Mouse (Mus musculus) lung, adult 18-20 months (tissue): Measurements from ENCODE around the gene Ankrd34a.

Experiments
- DNase-seq, 2 experiments: peaks; one replicate each; pipeline ENCODE4 v3.0.0; 2022; ENCODE audit warnings: mixed read lengths in 2 of 2

Gene Ankrd34a

GRCm38 (mm10) chr3:96629729-96630600, 33.5 kb downstream of the Ankrd34a start, which contains the start of gene Rbm8a:
Rbm8a (plus strand) TSS chr3:96629933.
- DNase-seq, result peak; percentile 96 to 97

DNA sequence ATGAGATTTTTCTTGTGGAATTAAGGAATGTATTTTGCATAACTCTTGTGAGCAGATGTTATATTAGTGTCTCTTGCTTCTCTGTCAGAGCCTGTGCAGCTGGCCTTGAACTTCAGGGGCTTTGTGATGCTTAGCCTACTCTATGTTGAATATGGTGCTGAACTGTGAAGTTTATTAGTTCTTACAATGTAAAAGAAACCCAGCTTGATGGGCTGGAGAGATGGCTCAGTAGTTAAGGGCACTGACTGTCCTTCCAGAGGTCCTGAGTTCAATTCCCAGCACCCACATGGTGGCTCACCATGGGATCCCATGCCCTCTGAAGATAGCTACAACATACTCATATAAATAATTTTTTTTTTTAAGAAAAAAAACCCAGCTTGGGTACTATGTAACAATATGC, 35.6 kb downstream of the Ankrd34a start:
- DNase-seq, result no peak

DNA sequence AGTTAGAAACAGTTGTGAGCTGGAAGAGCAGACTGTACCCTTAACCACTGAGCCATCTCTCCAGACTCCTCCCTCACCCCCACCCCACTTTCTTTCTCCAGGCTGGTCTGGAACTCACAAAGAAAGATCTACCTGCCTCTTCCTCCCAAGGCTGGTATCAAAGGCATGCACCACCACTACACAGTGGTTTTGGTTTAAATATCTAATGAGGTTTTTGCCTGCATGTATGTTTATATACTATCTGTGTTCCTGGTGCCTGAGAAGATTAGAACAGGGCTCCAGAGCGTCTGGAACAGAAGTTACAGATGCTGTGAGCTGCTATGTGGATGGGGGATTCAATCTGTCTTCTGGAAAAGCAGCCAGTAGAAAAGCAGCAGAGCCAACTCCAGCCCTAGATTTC, 37.6 kb downstream of the Ankrd34a start:
- no peak for DNase-seq

DNA sequence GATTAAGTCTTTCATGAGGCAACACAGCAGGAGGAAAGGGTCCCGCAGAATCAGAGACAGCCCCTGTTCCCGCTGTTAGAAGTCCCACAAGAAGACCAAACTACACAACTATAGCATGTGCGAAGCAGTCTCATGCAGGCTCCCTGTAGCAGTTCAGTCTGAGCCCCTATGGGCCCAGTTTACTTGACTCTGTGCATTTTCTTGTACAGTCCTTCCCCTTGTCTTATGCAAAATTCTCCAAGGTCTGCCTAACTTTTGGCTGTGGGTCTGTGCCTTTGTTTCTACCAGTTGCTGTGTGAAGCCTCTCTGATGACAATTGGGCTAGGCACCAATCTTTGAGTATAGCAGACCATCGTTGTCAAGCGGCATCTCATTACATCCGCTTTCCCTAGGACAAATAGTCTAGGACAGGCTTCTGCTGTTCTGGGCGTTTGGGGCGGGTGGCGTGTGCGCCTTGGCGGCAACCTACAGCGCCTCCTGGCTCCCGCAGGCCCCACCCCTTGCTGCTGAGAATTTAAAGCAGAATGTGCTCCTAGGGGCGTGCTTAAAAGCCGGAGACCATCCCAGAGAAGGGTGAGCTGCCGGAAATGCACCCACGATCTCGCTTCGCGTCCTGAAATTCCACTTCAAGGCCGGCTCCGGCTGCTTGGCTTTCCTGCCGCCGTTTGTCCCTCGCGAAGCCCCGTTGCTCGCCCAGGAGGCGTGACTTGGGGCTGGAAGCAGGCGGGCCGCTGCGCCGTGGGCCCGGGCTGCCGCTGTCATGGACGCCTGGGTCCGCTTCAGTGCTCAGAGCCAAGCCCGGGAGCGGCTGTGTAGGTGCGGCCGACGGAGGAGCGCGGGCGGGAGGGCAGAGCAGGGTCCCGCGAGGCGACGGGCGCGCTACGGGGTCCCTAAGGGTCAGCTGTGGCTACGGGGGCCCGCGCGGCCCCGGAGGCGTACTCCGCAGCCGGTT, 38.8 kb downstream of the Ankrd34a start, which contains the start of the genes Pex11b and Gm42957:
Pex11b (plus strand) TSS at position 449 of the 952 bp plus-strand sequence.
Gm42957 (plus strand) TSS at position 547 of the 952 bp plus-strand sequence.
- DNase-seq, result peak; percentile 88 to 91

DNA sequence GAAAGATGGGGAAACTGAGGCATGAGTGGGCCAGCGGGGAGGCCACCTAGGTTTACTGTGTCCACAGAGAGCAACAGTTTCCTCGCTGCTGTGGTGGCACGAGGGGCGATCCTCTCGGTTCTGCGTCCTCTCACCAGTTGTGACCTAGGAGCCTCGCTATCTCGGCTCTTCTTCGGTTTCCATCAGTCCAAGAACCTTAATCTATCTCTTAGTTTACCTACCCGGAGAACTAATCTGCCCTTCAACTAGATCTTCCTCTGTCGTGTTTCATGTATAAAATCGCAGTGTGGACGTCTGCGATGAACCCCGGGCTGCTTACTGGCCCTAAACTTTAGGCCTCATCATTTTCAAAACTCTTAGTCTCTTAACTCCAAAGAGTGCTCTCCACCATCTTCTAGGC, 39.5 kb downstream of the Ankrd34a start:
- no peak for DNase-seq

DNA sequence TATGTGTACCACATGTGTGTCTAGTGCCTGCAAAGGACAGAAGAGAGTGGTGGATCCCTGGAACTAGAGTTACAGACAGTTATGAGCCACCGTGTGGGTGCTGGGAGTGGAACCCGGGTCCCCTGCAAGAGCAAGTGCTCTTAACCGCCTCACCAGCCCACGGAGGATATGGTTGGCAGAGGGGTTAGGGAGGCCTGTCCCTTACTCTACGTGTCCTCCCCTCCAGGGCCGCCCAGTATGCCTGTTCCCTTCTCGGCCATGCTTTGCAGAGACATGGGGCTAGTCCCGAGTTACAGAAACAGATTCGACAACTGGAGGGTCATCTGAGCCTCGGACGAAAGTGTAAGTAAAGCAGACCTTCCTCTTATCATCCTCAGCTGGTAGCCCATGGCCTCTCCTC, 40.0 kb downstream of the Ankrd34a start:
- DNase-seq, result no peak

- DNase-seq, result peak; percentile 65 to 74
These were observed 42.8 kb downstream of the Ankrd34a start for GRCm38 (mm10) chr3:96639219-96639618.

GRCm38 (mm10) chr3:96645018-96645649, 48.7 kb downstream of the Ankrd34a start, which contains the start of gene Itga10:
Itga10 (plus strand) TSS chr3:96645584.
- peak in 1 of 2 experiments; percentile 35 for DNase-seq

DNA sequence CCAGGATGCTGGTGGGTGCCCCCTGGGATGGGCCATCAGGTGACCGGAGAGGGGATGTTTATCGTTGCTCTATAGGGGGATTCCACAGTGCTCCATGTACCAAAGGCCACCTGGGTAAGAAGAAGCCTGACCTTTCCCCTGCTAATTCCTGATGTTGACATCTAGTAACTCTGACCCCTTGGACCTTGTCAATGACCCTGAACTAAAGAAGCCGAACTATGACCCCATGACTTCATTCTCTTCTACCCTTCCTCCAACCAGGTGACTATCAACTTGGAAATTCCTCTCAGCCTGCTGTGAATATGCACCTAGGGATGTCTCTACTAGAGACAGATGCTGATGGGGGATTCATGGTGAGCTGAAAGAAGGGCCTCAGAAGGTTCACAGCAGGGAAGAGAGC, 50.9 kb downstream of the Ankrd34a start:
- DNase-seq, result no peak
